Mouse (Mus musculus) forebrain, embryonic 13.5 days (tissue): ENCODE measurements at regions not wholly inside any gene's neighbourhood (a gene's known extent, or its start where the extent isn't known, plus 50 kb on each side); places are given as distances from the start of the nearest gene placed in this dataset.
A peak's percentile ranks its signal among the peaks of the same experiment; 100 is the strongest.

ENCODE experiments used
- ATAC-seq: fragments of 200-750 bp; cut with Nextera tagmentation; 2 replicates; pipeline ENCODE4 v1.8.0; 2017
- H3K27ac ChIP-seq: fragments of 300-500 bp; sonication (generic); 2 replicates; pipeline ENCODE4 v1.5.1; 2015; ENCODE audit warnings: inconsistent platforms, mild to moderate bottlenecking, moderate library complexity
- H3K27me3 ChIP-seq: fragments of 300-500 bp; sonication (generic); 2 replicates; pipeline ENCODE4 v1.6.1; 2015; ENCODE audit warnings: mild to moderate bottlenecking, inconsistent platforms
- H3K36me3 ChIP-seq: fragments of 300-500 bp; sonication (generic); 2 replicates; pipeline ENCODE4 v1.6.1; 2015; ENCODE audit warnings: mild to moderate bottlenecking, inconsistent platforms; ENCODE audit not compliant: poor library complexity, severe bottlenecking
- H3K4me1 ChIP-seq: fragments of 300-500 bp; sonication (generic); 2 replicates; pipeline ENCODE4 v1.6.1; 2015; ENCODE audit warnings: inconsistent platforms
- H3K4me2 ChIP-seq: fragments of 300-500 bp; sonication (generic); 2 replicates; pipeline ENCODE4 v1.6.1; 2015; ENCODE audit warnings: inconsistent platforms, mild to moderate bottlenecking, moderate library complexity
- H3K4me3 ChIP-seq: fragments of 300-500 bp; sonication (generic); 2 replicates; pipeline ENCODE4 v1.5.1; 2015; ENCODE audit warnings: mild to moderate bottlenecking, inconsistent platforms
- H3K9ac ChIP-seq: fragments of 300-500 bp; sonication (generic); 2 replicates; pipeline ENCODE4 v1.6.1; 2015; ENCODE audit warnings: mild to moderate bottlenecking, inconsistent platforms
- H3K9me3 ChIP-seq: fragments of 300-500 bp; sonication (generic); replicated peaks from 2 replicates; pipeline ENCODE4 v1.6.1; 2016; ENCODE audit warnings: inconsistent platforms
- WGBS: fragments of 180-500 bp; shearing (Covaris S2); methylation state at CpG from one replicate; pipeline ENCODE4 v1.1.7; 2015; 5-methylcytosine and 5-hydroxymethylcytosine counted together

GRCm38 (mm10) chr14:25138485-25138884 is 320.5 kb upstream of the Zmiz1 start:
- Histone ChIP-seq H3K4me1 (peaks cover 22% of the 10 kb centered on the region), H3K9ac (no peak overlapping the region), H3K9me3 (no peaks in the 10 kb centered on the region), H3K27me3 (no peaks in the 10 kb centered on the region), H3K4me3 (no peak overlapping the region), H3K36me3 (no peaks in the 10 kb centered on the region), H3K4me2 (no peak overlapping the region), H3K27ac (no peak overlapping the region)
- 75% methylated on average over 3 of the region's 3 CpGs for WGBS
- no peak for ATAC-seq

- Histone ChIP-seq H3K27ac (no peak overlapping the region), H3K4me3 (no peak overlapping the region), H3K27me3 (no peaks in the 10 kb centered on the region), H3K4me2 (no peak overlapping the region), H3K4me1 (peaks cover 8% of the 10 kb centered on the region; the same call in 1 of the 2 replicates), H3K9me3 (no peaks in the 10 kb centered on the region), H3K9ac (no peak overlapping the region), H3K36me3 (no peaks in the 10 kb centered on the region)
- ATAC-seq: no peak
- WGBS: 62% methylated on average over 9 of the region's 9 CpGs
Measured at GRCm38 (mm10) chr14:25141933-25142332, 317.1 kb upstream of the Zmiz1 start.

- H3K9ac ChIP-seq: no peak overlapping the region
- 85% methylated on average over 4 of the region's 4 CpGs for WGBS
- no peak overlapping the region for H3K4me3 ChIP-seq
- no peak overlapping the region for H3K27ac ChIP-seq
- no peaks in the 10 kb centered on the region for H3K9me3 ChIP-seq
- ATAC-seq: no peak
- peaks cover 8% of the 10 kb centered on the region; the same call in 1 of the 2 replicates for H3K4me1 ChIP-seq
- no peaks in the 10 kb centered on the region for H3K36me3 ChIP-seq
- H3K27me3 ChIP-seq: no peaks in the 10 kb centered on the region
- H3K4me2 ChIP-seq: no peak overlapping the region
Measured at GRCm38 (mm10) chr14:25143051-25143450, 315.9 kb upstream of the Zmiz1 start.

GRCm38 (mm10) chr14:25147731-25148130 is 311.3 kb upstream of the Zmiz1 start:
- H3K4me2 ChIP-seq: no peak overlapping the region
- H3K36me3 ChIP-seq: no peaks in the 10 kb centered on the region
- WGBS: 95% methylated on average over 2 of the region's 2 CpGs
- no peak overlapping the region for H3K9ac ChIP-seq
- H3K4me3 ChIP-seq: no peak overlapping the region
- no peak overlapping the region for H3K27ac ChIP-seq
- H3K27me3 ChIP-seq: no peaks in the 10 kb centered on the region
- no peaks in the 10 kb centered on the region for H3K4me1 ChIP-seq
- H3K9me3 ChIP-seq: no peaks in the 10 kb centered on the region
- no peak for ATAC-seq

GRCm38 (mm10) chr14:25150968-25151367 is 308.0 kb upstream of the Zmiz1 start:
- Histone ChIP-seq H3K4me1 (peaks cover 2% of the 10 kb centered on the region; the same call in 1 of the 2 replicates), H3K4me3 (no peak overlapping the region), H3K27me3 (no peaks in the 10 kb centered on the region), H3K9me3 (no peaks in the 10 kb centered on the region), H3K27ac (no peak overlapping the region), H3K36me3 (no peaks in the 10 kb centered on the region), H3K4me2 (no peak overlapping the region), H3K9ac (no peak overlapping the region)
- WGBS: 95% methylated on average over 1 of the region's 1 CpGs
- ATAC-seq: no peak

GRCm38 (mm10) chr14:25151485-25151884 is 307.5 kb upstream of the Zmiz1 start:
- WGBS: 75% methylated on average over 2 of the region's 2 CpGs
- Histone ChIP-seq H3K4me2 (no peak overlapping the region), H3K9ac (no peak overlapping the region), H3K27me3 (no peaks in the 10 kb centered on the region), H3K27ac (no peak overlapping the region), H3K4me1 (peaks cover 7% of the 10 kb centered on the region; the same call in 1 of the 2 replicates), H3K36me3 (no peaks in the 10 kb centered on the region), H3K9me3 (no peaks in the 10 kb centered on the region), H3K4me3 (no peak overlapping the region)
- no peak for ATAC-seq

GRCm38 (mm10) chr14:25153573-25153972 is 305.4 kb upstream of the Zmiz1 start:
- WGBS: 89% methylated on average over 4 of the region's 4 CpGs
- H3K27me3 ChIP-seq: no peaks in the 10 kb centered on the region
- H3K4me1 ChIP-seq: peaks cover 11% of the 10 kb centered on the region; the same call in 1 of the 2 replicates
- H3K4me3 ChIP-seq: no peak overlapping the region
- no peak overlapping the region for H3K27ac ChIP-seq
- no peaks in the 10 kb centered on the region for H3K9me3 ChIP-seq
- H3K9ac ChIP-seq: no peak overlapping the region
- ATAC-seq: no peak
- H3K4me2 ChIP-seq: no peak overlapping the region
- no peaks in the 10 kb centered on the region for H3K36me3 ChIP-seq

GRCm38 (mm10) chr14:25154180-25154579 is 304.8 kb upstream of the Zmiz1 start:
- Histone ChIP-seq H3K9ac (no peak overlapping the region), H3K4me2 (no peak overlapping the region), H3K9me3 (no peaks in the 10 kb centered on the region), H3K4me3 (no peak overlapping the region), H3K27ac (no peak overlapping the region), H3K4me1 (peaks cover 11% of the 10 kb centered on the region; the same call in 1 of the 2 replicates), H3K27me3 (no peaks in the 10 kb centered on the region), H3K36me3 (no peaks in the 10 kb centered on the region)
- ATAC-seq: no peak
- WGBS: 67% methylated on average over 8 of the region's 8 CpGs

- H3K27ac ChIP-seq: no peak overlapping the region
Measured at GRCm38 (mm10) chr14:25155008-25155783, 303.8 kb upstream of the Zmiz1 start.

GRCm38 (mm10) chr14:25156171-25156570 is 302.8 kb upstream of the Zmiz1 start:
- Histone ChIP-seq H3K9me3 (no peaks in the 10 kb centered on the region), H3K27ac (no peak overlapping the region), H3K4me3 (no peak overlapping the region), H3K4me2 (no peak overlapping the region), H3K4me1 (peaks cover 11% of the 10 kb centered on the region; the same call in 1 of the 2 replicates), H3K9ac (peak overlapping the region; percentile 45; the same call in 1 of the 2 replicates), H3K36me3 (no peaks in the 10 kb centered on the region), H3K27me3 (no peaks in the 10 kb centered on the region)
- ATAC-seq: no peak
- WGBS: 53% methylated on average over 9 of the region's 9 CpGs

More at GRCm38 (mm10) chr14:25155008-25155783, 303.8 kb upstream of the Zmiz1 start:
- no peaks in the 10 kb centered on the region for H3K27me3 ChIP-seq
- 77% methylated on average over 7 of the region's 7 CpGs for WGBS
- no peak overlapping the region for H3K4me3 ChIP-seq
- H3K4me2 ChIP-seq: no peak overlapping the region
- no peak for ATAC-seq
- no peaks in the 10 kb centered on the region for H3K36me3 ChIP-seq
- H3K4me1 ChIP-seq: peaks cover 11% of the 10 kb centered on the region; the same call in 1 of the 2 replicates
- no peaks in the 10 kb centered on the region for H3K9me3 ChIP-seq
- no peak overlapping the region for H3K9ac ChIP-seq

GRCm38 (mm10) chr14:25161684-25162321 is 297.2 kb upstream of the Zmiz1 start:
- H3K27ac ChIP-seq: no peak overlapping the region
- WGBS: 86% methylated on average over 8 of the region's 8 CpGs
- H3K27me3 ChIP-seq: no peaks in the 10 kb centered on the region
- no peaks in the 10 kb centered on the region for H3K9me3 ChIP-seq
- no peak overlapping the region for H3K4me2 ChIP-seq
- H3K9ac ChIP-seq: no peak overlapping the region
- peaks cover 6% of the 10 kb centered on the region; the same call in 1 of the 2 replicates for H3K4me1 ChIP-seq
- ATAC-seq: no peak
- H3K36me3 ChIP-seq: no peaks in the 10 kb centered on the region
- no peak overlapping the region for H3K4me3 ChIP-seq

- no peak for ATAC-seq
- Histone ChIP-seq H3K36me3 (no peaks in the 10 kb centered on the region), H3K4me3 (no peak overlapping the region), H3K27me3 (no peaks in the 10 kb centered on the region), H3K4me1 (peaks cover 20% of the 10 kb centered on the region), H3K4me2 (no peak overlapping the region), H3K27ac (no peak overlapping the region), H3K9ac (no peak overlapping the region), H3K9me3 (no peaks in the 10 kb centered on the region)
- 23% methylated on average over 1 of the region's 1 CpGs for WGBS
Measured at GRCm38 (mm10) chr14:25166217-25166616, 292.8 kb upstream of the Zmiz1 start.
